In the genomic region with DNA sequence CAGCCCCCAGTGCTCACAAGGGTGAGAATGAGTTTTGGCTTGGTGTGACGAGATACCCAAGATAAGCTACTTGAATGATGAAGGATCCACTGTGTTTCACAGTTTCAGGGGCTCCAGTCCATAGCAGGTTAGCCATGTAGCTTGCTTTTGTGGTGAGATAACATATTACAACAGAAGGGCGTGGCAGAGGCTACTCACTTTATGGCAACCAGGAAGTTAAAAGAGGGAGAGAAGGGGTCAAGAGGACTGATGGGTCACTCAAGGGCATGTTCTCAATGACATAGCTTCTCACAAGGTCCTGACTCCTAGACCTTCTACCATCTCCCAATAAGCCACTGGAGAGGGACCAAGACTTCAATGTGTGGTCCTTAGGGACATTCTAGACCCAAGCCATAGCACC, we compare ENCODE assay signal across 27 mouse cellular contexts.
"Had no signal": no experiment of that assay in that cellular context is flagged by ENCODE, and none has a peak within 500 bp of the region (broad histone marks: within the 10 kb centered on the region; RNA-seq: fewer than 3 reads in every experiment).

No protein-coding gene starts in this region.

- H3K9me3 ChIP-seq: embryonic facial prominence, embryonic 10.5 days; embryonic facial prominence, embryonic 12.5 days; embryonic facial prominence, embryonic 15.5 days; forebrain, embryonic 12.5 days; forebrain, embryonic 13.5 days; forebrain, embryonic 15.5 days had no signal

- DNase-seq: cerebellum, adult 8-10 months; cerebellum, adult 9-10 months; cerebellum, adult 9-11 months; cerebellum, postnatal 10 days; cerebellum, postnatal 14 days; cerebellum, postnatal 25 days; cerebellum, postnatal 36 days; embryo, embryonic 11 days; forebrain, postnatal 0 days; gastrocnemius, adult 2 months; gastrocnemius, postnatal 10 days; gastrocnemius, postnatal 14 days; gastrocnemius, postnatal 25 days; gastrocnemius, postnatal 36 days; heart, adult 18-20 months; heart, adult 2 months had no signal

- H3K36me3 ChIP-seq: embryonic facial prominence, embryonic 10.5 days; embryonic facial prominence, embryonic 12.5 days; embryonic facial prominence, embryonic 13.5 days; embryonic facial prominence, embryonic 15.5 days; forebrain, embryonic 10.5 days; forebrain, embryonic 12.5 days; forebrain, embryonic 15.5 days had no signal

- H3K4me3 ChIP-seq: embryonic facial prominence, embryonic 10.5 days; embryonic facial prominence, embryonic 12.5 days; embryonic facial prominence, embryonic 13.5 days; embryonic facial prominence, embryonic 15.5 days; erythroblast, embryonic 14.5 days; forebrain, embryonic 10.5 days; forebrain, embryonic 12.5 days; forebrain, embryonic 13.5 days; forebrain, embryonic 15.5 days; gastrocnemius, adult 2 months; heart, adult 2 months had no signal

- H3K4me2 ChIP-seq: embryonic facial prominence, embryonic 12.5 days; embryonic facial prominence, embryonic 13.5 days; embryonic facial prominence, embryonic 15.5 days; forebrain, embryonic 12.5 days; forebrain, embryonic 13.5 days; forebrain, embryonic 15.5 days had no signal

- H3K9ac ChIP-seq: embryonic facial prominence, embryonic 12.5 days; embryonic facial prominence, embryonic 13.5 days; embryonic facial prominence, embryonic 15.5 days; forebrain, embryonic 12.5 days; forebrain, embryonic 13.5 days; forebrain, embryonic 15.5 days; forebrain, postnatal 0 days had no signal

- H3K27me3 ChIP-seq: embryonic facial prominence, embryonic 12.5 days; embryonic facial prominence, embryonic 13.5 days; embryonic facial prominence, embryonic 15.5 days had no signal

- H3K27ac ChIP-seq: embryonic facial prominence, embryonic 10.5 days; embryonic facial prominence, embryonic 12.5 days; embryonic facial prominence, embryonic 13.5 days; embryonic facial prominence, embryonic 15.5 days; forebrain, embryonic 10.5 days; forebrain, embryonic 12.5 days; forebrain, embryonic 13.5 days; forebrain, embryonic 15.5 days; gastrocnemius, adult 2 months; heart, adult 2 months had no signal

- ATAC-seq: forebrain, embryonic 13.5 days; forebrain, embryonic 14.5 days; forebrain, embryonic 15.5 days; forebrain, embryonic 16.5 days; forebrain, postnatal 0 days had no signal
